Mouse (Mus musculus) liver, postnatal 0 days (tissue): ENCODE results near the gene Tef.

Experiments
- CTCF ChIP-seq: sonication (generic); IDR thresholded peaks from 2 replicates; pipeline ENCODE4 v1.5.1; 2016; ENCODE audit warnings: antibody characterized with exemption, low read depth
- EP300 ChIP-seq: IDR thresholded peaks from 2 replicates; pipeline ENCODE4 v1.6.1; 2016; ENCODE audit warnings: antibody characterized with exemption, low read depth, mild to moderate bottlenecking

GRCm38 (mm10) chr15:81798421-81798820 lies 3.8 kb upstream of the Tef start:
- no peak for TF ChIP-seq CTCF
- no peak for TF ChIP-seq EP300
